Mouse (Mus musculus): ENCODE data around the gene Filip1.

GRCm38 (mm10) chr9:79892183-79892582 lies 120.5 kb downstream of the Filip1 start:
- TF ChIP-seq CTCF (IDR thresholded peaks at IDR 0.05; ENCODE audit: low read depth) (no peak), EP300 (IDR thresholded peaks at IDR 0.05; ENCODE audit: low read depth) (no peak)
